Mouse (Mus musculus): Measurements from ENCODE around the gene Tlr9.

Gene Tlr9

DNA sequence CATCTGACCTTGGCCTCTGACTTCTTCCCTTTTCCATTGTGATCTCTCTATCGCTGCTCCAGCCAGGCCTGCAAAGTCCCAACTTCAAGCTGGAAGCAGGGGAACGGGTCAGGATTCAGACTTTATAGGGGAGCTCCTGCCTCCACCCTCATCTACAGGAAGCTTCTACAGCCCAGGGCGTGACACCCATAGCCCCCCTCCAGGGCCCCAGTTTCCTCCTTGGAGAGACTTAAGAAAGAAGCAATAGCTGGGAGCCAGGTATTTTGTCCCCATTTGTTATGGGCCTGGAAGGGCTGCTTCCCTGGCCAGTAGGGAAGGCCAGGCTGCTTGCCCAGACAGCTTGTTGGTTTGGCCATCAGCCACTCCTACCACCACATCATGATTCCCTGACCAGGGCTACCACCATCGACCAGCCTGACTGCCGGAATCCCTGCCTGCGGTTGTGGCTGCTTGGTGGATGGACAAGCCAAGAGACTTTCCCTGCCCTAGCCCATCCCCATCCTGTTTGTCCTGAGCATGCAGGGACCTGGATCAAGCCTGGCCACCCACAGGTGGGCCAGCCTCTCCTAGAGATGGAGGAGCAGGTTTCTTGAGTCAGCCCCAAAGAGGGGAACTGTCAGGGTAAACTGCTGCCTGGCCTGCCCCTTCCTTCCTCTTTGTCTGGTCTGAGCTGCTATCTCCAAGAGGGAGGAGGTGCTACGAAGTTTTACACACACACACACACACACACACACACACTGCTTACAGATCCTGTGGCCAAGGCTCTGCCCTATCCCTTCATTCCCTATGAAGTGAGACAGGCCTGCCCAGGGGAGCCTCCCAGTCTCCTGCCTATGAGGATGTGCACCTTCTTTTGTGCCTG lies 18.2 kb upstream of the Tlr9 start:
- no peak for DNase-seq (ENCODE audit: low spot score)

DNA sequence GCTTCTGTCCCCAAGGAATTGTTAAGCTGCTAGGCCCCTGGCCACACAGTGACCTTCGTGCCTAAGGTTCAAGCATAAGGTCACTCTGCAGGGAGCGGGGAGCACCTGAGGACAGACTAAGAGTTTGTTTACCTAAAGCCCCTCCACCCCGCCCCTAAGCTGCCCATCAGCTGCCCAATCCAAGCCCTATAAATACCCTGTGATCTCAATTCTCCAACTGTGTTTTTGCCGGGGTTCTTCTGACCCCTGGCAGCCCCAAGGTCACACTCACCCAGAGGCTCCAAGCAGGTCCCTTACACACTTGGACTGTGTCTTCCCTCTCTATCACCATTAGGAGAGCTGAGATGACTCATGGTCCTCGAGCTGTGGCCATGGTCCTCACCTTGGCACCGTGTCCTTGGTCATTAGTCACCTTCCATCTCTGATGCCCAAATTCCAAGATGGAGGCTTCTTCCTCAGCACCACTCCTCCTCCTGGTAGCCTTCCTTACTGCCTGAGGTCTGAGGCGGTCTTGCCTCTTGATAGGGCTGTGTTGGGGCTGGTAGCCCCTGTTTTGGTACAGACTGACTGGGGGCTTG lies 16.6 kb upstream of the Tlr9 start:
- no peak for DNase-seq (ENCODE audit: low spot score)

DNA sequence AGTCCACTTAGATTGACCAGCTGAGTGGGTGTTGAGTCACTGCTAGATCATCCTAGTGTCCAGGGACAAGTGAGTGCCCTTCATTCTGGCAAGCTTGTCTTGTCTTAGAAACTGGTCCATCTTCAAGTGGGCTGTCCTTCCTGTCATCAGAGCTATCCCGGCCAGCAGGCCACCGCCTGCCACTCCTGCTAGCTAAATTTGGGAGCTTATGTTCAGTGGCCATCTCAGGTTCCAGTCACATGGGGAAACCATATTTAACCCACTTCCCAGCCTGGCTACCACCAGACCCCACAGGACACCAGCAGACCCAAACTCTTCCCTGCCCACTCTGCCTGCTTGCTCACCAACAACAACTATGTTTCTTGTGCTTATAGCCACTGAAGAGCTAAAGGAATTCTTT lies 15.9 kb upstream of the Tlr9 start:
- DNase-seq (ENCODE audit: low spot score), result no peak

DNA sequence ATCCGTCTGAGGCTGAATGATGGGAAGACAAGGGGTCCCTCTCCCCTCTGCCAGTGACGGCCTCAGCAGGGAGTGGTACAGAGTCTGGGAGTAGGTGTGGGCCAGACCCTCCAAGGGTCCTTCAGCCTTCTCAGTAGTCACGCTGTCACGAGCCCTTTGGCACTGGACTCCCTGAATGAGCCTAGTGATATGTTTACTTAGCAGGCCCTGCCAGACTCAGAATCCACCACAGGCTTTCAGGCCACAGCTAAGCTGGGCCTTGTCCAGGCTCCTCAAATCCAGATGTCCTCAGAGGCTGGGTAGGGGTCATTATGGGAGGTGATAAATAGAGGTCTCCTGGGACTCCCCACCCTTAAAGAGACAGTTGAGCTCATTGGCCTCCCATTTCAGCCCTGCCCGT lies 14.2 kb upstream of the Tlr9 start:
- DNase-seq (ENCODE audit: low spot score), result no peak

DNA sequence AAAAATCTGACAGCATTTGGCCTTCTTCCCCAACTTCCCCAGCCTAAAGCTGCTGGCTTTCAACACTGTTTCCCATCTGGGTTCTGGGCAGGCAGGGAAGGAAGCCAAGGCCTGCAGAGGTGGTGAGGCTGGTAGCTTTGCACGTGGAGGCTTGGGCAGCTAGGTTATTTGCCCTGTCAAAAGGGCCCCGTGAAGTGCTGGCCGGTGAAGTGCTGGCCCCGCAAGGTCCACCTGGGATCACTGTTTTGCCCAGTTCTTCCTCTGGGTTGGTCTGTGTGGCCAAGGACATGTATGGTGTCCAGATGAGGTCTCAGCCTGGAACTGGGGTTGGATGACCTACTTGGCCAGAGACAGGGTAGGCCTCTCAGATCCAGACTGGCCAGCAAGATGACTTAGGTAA lies 12.4 kb upstream of the Tlr9 start:
- no peak for DNase-seq (ENCODE audit: low spot score)

DNA sequence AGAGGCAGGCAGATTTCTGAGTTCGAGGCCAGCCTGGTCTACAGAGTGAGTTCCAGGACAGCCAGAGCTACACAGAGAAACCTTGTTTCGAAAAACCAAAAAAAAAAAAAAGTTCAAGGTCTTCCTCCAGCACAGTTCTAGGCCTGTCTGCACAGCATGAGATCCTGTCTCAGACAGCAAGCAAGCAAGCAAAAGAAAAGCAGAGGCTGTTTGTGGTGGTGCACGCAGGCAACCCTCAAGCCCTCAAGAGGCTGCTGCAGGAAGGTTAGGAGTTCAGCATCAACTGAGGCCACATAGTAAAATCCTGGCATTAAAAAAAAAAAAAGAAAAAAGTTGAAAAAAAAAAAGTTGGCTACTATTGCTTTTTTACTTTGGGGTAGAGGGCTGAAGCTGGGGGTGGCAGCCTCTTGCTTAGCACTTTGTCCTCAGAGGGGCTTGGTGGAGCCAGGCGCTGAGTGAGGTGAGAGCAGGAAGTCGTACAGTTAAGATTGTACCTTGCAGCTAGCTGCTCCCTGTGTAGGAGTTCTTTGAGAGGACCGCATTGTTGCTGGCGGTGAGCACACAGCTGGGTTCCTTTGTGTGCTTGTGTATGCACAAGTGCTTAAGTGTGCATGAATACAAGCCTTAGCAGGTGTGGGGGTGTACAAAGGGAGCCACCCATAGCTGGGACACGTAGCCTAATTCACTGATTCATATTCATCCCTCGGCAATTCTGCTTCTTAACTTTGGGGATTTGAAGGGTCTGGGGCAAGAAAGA lies 11.4 kb upstream of the Tlr9 start:
- DNase-seq (ENCODE audit: low spot score), result no peak

DNA sequence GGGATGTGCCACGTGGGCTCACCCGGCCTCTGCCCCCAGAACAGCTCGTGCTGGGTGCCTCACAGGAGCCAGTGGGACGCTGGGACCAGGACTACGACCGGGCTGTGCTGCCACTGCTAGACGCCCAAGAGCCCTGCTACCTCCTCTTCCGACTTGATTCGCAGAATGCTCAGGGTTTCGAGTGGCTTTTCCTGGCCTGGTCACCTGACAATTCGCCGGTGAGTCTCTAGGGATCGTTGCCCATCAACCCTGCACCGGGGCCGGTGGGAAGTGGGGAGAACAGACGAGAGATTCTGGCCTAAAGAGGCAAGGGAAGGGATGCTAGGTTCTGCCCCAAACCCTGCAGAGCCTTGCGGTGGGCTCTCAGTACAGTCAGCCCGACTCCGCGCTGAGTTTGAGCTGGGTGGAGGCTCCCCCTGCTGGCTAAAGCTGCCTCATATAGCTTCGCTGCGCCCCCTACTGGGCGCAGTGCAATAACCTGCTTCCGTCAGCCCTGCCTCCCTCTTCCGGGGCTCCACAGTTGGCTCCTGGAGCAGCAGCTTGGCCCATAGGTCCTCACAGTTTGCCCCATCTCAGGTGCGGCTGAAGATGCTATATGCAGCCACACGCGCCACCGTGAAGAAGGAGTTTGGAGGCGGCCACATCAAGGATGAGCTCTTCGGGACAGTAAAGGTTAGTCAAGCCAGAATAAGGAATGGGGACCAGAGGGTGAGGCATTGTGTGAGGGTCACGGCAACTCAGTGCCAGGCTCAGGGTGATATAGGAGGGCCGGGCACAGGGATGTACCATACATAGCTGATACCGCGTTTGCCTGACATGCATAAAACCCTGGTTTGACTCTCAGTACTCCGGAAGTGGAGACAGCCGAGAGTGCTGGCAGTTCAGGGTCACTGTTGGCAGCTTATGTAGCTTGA lies 10.5 kb upstream of the Tlr9 start:
- peak; percentile 88 for DNase-seq (ENCODE audit: low spot score)

DNA sequence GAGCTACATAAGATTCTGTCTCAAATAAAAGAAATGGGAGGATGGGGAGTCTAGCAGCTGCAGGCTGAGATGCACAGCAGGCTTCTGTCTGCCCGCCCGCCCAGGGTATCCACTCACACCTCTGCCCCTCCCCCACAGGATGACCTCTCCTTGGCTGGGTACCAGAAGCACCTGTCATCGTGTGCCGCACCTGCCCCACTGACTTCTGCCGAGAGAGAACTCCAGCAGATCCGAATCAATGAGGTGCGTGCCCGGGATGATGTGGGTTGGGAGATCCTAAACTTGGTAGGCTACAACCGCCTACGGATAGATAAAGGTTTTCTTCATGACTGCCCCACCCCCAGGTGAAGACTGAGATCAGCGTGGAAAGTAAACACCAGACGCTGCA lies 9.8 kb upstream of the Tlr9 start:
- DNase-seq (ENCODE audit: low spot score), result no peak

DNA sequence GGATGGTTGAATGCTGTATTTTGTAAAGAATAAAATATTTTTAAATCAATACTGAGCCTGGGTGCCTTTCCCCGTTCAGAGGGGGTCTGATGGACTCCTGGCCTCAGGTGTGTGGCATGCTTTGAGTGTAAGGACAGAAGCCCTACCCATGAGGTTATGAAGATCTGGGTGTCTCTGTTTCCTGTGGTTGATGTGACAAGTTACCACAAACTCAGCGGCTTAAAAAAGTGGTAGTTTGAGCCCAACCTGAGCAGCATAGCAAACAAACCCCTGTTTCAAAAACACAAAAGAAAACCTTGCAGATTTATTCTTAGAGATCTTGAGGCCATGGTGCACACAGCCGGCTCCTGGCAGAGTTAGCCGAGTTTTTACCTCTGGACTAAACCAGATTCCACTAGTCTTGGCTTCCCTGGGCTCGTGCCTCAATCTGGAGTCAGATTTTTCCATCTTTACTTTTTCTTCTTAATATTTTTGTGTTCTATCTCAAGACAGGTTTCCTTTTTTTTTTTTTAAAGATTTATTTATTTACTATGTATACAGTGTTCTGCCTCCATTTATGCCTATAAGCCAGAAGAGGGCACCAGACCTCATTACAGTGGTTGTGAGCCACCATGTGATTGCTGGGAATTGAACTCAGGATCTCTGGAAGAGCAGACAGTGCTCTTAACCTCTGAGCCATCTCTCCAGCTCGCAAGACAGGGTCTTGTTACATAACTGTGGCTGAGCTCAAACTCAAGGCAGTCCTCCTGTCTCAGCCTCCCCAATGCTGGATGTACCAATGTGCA lies 6.9 kb upstream of the Tlr9 start:
- DNase-seq (ENCODE audit: low spot score), result no peak

DNA sequence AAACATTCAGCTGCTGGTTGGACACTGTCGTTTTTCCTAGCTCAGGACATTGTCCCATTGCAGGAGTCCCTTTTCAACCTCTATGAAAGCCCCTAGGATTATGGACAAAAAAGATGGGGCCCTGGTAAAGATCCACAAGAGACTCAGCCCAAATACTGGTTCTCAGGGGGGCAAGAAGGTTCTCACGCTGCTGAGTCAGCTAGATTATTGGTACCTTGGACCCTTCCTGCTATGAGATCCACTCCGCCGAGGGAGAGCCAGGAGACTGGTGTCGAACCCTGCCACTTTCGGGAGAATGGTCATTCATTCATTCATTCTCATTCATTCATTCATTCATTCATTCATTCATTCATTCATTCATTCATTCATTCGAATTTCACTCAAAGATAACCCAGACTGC lies 5.4 kb upstream of the Tlr9 start:
- DNase-seq (ENCODE audit: low spot score), result no peak

DNA sequence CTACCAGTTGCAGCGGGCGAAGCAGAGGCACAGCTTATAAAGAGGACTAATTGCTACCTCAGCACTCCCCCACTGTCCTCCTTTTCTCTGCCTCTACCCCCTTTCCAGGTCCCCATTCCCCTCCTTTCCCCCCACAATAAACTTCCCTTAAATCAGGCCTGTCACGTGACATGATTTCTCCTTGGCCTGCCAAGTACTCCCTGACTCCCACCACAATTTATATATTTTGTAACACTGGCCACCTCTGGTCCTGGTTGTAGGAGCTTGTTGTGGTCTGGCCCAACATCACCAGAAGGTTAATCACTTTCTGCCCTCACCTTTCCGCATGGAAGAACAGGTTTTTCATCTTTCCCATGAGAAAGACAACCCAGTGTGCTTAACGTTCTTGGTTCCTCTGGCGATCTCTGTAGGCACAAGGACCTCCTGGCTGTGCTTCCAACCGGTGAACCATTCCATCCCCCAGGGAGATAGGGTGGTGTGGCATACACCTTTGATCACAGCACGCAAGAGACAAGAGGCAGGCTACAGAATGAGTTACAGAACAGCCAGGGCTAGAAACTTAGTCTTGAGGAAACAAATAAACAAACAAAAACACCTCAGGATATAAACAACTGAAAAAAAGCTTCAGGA lies 1.4 kb upstream of the Tlr9 start:
- no peak for DNase-seq (ENCODE audit: low spot score)

DNA sequence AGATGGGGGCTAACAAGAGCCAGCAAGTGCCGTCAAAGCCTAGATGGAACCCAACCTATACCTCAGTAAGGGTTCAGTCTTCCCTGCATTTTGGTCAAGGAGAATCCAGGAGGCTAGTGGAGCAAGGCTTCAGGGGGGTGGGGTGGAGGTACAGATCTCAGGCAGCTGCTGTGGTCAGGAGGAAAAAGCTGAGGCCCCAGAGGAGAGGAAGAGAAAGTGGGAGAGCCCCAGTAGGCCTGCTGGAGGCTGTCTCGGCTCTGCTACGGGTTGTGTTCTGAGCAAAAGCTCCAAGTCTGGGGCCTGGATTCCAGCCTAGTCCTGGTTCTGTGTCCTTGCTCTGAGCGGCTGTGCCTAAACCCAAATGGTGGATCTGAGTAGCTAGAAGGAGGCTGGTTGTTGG lies 596 bp downstream of the Tlr9 start:
- no peak for DNase-seq (ENCODE audit: low spot score)

DNA sequence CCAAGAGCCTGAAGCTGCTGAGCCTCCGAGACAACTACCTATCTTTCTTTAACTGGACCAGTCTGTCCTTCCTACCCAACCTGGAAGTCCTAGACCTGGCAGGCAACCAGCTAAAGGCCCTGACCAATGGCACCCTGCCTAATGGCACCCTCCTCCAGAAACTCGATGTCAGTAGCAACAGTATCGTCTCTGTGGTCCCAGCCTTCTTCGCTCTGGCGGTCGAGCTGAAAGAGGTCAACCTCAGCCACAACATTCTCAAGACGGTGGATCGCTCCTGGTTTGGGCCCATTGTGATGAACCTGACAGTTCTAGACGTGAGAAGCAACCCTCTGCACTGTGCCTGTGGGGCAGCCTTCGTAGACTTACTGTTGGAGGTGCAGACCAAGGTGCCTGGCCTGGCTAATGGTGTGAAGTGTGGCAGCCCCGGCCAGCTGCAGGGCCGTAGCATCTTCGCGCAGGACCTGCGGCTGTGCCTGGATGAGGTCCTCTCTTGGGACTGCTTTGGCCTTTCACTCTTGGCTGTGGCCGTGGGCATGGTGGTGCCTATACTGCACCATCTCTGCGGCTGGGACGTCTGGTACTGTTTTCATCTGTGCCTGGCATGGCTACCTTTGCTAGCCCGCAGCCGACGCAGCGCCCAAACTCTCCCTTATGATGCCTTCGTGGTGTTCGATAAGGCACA lies 3.2 kb downstream of the Tlr9 start:
- DNase-seq (ENCODE audit: low spot score), result no peak

DNA sequence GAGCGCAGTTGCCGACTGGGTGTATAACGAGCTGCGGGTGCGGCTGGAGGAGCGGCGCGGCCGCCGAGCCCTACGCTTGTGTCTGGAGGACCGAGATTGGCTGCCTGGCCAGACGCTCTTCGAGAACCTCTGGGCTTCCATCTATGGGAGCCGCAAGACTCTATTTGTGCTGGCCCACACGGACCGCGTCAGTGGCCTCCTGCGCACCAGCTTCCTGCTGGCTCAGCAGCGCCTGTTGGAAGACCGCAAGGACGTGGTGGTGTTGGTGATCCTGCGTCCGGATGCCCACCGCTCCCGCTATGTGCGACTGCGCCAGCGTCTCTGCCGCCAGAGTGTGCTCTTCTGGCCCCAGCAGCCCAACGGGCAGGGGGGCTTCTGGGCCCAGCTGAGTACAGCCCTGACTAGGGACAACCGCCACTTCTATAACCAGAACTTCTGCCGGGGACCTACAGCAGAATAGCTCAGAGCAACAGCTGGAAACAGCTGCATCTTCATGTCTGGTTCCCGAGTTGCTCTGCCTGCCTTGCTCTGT lies 3.8 kb downstream of the Tlr9 start:
- DNase-seq (ENCODE audit: low spot score), result no peak

DNA sequence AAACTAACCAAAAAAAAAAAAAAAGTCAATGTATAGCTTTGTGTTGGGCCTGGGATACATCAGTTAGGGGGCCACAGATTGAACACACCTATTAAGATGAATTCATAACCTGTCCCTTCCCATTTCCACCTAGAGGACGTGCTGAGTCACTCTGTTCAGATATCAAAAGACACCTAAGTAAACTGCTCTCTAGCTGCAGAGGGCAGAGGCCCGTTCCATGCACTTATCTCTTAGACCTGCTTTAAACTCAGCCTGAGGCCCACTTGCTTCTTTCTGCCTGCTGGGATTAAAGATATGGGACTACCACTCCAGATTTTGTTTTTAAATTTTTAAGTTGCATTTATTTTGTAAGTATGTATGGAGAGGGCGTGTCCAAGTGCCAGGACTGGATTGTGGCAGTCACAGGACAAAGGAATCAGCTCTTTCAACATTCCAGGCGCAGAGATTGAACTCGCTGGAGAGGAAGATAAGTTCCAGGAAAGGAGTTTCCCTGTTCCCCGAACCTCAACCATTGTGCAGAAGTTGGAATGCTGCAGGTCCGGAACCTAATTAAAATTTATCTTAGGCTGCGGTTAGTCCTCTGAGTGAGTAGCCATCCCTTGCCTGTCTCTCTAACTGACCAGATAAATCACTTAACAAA lies 5.5 kb downstream of the Tlr9 start:
- no peak for DNase-seq (ENCODE audit: low spot score)

DNA sequence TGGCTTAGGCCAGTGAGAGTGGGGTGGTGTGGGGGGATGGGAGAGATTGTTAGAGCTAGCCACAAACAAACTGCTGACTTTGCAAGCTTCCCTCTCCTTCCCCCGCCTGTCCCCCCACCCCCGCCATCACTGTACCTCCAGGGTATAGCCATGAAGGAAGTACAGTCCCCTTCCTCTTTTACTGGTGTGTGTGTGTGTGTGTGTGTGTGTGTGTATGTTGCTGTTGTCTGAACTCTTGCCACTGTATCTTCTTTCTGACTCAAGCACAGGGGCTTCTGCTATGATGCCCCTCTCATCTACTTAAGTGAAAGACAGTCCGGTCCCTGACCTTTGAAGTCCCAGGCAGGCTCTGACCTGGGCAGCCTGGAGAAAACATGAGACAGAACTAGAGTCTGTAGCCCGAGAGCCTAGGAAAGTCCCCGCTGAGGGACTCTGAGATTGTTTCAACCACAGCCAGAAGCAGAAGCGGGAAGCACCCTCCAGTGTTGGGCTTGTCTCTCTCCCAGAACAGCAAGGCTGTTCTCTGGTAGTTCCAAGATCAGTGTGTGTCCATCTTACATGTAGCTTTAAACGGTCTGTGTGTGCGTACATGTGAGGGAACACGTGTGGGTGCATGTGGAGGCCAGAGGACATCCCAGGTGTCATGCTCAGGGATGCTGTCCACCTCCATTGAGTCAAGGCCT lies 7.8 kb downstream of the Tlr9 start:
- no peak for DNase-seq (ENCODE audit: low spot score)

DNA sequence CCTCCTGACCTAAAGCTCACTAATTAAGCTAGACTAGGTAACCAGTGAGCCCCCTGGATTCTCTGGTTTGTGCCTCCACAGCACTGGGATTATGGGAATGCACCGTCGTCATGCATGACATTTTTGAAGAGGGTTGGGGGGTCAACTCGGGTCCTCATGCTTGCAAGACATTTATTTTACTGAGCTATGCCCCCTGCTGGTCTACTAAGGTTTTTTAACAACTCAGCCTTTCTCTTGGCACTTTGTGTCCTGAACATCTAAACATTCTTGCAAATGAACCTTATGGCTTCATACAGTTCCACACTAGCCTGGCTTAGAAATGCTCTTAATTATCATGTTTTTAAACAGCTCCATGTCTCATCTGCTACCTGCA lies 8.3 kb downstream of the Tlr9 start:
- DNase-seq (ENCODE audit: low spot score), result no peak

DNA sequence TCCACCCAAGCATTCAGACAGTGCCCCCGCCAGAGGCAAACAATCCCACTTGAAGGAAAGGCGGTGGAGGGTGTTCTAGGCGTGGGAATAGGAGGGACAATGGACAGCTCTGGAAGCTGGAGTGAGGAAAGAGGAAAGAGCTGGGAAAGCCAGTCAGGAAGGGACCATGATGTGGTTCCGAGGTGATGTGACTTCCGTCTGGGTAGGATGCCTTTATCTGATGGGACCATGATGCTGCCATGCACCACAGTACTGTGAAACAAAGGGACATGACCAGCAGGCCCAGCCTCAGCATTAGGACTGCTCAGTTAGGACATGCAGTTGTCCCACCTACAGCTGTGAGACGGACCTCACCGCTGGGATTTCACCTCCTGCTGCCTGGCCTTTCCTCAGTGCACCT lies 8.8 kb downstream of the Tlr9 start:
- no peak for DNase-seq (ENCODE audit: low spot score)

DNA sequence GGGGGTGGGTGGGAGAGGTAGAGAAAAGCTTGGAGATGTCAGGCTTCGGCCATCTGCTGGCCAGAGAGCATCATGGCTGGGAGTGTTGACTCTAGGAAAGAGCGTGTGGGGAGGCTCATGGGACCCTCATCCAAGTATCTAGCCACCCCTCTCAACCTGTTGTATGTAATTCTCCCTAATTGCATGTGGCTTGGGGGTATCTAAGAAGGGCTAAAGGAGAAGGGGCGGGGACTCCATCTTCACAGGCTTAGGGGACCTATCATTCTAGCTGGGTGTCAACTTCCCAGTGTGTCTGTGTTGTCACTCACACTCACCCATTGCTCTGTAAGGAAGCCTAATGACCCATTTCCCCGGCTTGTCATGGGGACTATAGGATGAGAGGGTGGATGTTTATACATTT lies 9.4 kb downstream of the Tlr9 start:
- no peak for DNase-seq (ENCODE audit: low spot score)

Measured in ovary, postnatal 36 days (tissue).